Mouse (Mus musculus) E14TG2a.4 (cell line): Measurements from ENCODE around the gene Cfap99.

Experiments
- CTCF ChIP-seq: conservative IDR thresholded peaks from 2 replicates; pipeline ENCODE4 v1.5.1; 2014; ENCODE audit warnings: low read length
- NANOG ChIP-seq: IDR thresholded peaks from 2 replicates; pipeline ENCODE4 v1.6.1; 2014; ENCODE audit warnings: borderline replicate concordance, low read length, mixed read lengths
- POU5F1 ChIP-seq: IDR thresholded peaks from 2 replicates; pipeline ENCODE4 v1.6.1; 2014; ENCODE audit warnings: low read length, borderline replicate concordance

DNA sequence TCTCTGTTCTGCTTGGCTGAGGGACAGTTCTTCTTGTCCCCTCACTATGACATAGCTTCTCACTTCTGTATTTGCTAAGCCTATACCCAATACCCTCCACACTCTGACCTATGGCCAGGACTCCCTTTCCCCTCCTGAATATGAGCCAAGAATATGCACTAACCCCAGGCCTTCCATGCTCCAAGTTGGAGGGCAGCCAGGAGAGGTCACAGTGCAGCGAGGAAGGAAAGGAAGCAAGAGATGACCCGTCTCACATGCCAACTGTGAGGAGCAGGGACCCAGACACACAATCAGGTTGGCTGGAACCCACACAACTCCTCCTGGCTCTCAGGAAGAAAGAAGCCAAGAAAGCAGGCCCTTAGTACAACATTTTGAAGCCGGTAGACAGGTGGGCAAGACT, 20.6 kb downstream of the Cfap99 start:
- TF ChIP-seq CTCF (no peak), NANOG (no peak), POU5F1 (no peak)
